Mouse (Mus musculus): ENCODE measurements around the gene Elp4. TPM values are rescaled to one million over a fixed set of nuclear protein-coding genes. Genes with fewer than 3 reads are reported as not detected.

Gene Elp4
- polyA plus RNA-seq, 1 experiment from 2014 or later, result 39.1 TPM

DNA sequence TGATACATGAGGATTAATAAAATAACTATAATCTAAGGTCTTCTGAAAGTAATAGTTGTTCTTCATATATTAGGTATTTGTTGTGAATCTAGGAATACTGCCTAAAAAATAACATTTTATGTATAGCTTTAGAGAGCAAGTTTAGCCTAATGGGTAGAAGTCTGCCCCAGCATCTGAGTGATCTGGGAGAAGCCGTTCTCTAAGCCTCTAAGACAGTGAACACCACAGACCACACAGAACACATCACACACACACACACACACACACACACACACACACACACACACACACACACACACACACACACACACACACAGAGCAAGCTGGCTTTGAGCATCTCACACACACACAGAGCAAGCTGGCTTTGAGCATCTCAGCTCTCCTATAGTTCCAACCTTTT, 123.6 kb downstream of the Elp4 start:
- Histone ChIP-seq H3K9me3 (ENCODE audit: low read depth, low read length) (no peaks in the 10 kb centered on the region), H3K4me3 (ENCODE audit: low read depth, low read length) (no peak overlapping the region), H3K4me1 (ENCODE audit: insufficient read depth) (no peaks in the 10 kb centered on the region), H3K27me3 (ENCODE audit: insufficient read depth, low read length) (no peaks in the 10 kb centered on the region), H3K36me3 (ENCODE audit: insufficient read depth) (no peaks in the 10 kb centered on the region), H3K4me2 (no peak overlapping the region), H3K9ac (no peak overlapping the region), H3K27ac (ENCODE audit: low read depth) (no peak overlapping the region)
- TF ChIP-seq CTCF (IDR thresholded peaks at IDR 0.05; ENCODE audit: low read depth), result no peak
- ATAC-seq (ENCODE audit: insufficient read depth) (no peak), DNase-seq (no peak)
- WGBS, result 55% methylated on average over 1 of the region's 1 CpGs

DNA sequence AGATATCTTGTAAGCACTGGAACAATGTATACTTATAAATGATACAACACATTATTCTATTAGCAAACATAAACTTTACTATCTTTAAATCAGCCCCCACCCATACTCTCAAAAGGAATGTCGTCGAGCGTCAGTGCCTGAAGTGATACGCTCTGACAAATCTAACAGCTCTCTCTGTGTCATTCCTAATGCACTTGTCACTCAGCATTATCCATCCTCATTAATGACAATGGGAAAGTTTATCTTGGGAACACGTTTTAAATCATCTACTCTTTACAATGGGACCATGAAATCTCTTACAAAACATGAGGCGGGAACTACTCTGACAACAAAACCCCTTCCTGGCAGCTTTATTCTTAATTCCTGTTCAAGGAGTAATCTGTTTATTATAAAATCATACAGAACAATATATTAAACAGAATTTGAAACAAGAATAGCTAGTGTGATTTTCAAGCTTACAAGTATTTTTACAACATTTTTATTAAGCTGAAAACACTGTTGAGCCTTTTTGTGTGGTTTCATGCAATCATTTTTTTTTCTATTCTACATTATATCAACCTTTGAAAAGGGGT, 125.0 kb downstream of the Elp4 start:
- Histone ChIP-seq H3K4me3 (ENCODE audit: low read depth, low read length) (no peak overlapping the region), H3K9ac (no peak overlapping the region), H3K27me3 (ENCODE audit: insufficient read depth, low read length) (no peaks in the 10 kb centered on the region), H3K4me1 (ENCODE audit: insufficient read depth) (no peaks in the 10 kb centered on the region), H3K4me2 (no peak overlapping the region), H3K27ac (ENCODE audit: low read depth) (no peak overlapping the region), H3K9me3 (ENCODE audit: low read depth, low read length) (no peaks in the 10 kb centered on the region), H3K36me3 (ENCODE audit: insufficient read depth) (no peaks in the 10 kb centered on the region)
- ATAC-seq (ENCODE audit: insufficient read depth), result no peak
- 21% methylated on average over 6 of the region's 6 CpGs for WGBS
- DNase-seq, result no peak
- no peak for TF ChIP-seq CTCF (IDR thresholded peaks at IDR 0.05; ENCODE audit: low read depth)

DNA sequence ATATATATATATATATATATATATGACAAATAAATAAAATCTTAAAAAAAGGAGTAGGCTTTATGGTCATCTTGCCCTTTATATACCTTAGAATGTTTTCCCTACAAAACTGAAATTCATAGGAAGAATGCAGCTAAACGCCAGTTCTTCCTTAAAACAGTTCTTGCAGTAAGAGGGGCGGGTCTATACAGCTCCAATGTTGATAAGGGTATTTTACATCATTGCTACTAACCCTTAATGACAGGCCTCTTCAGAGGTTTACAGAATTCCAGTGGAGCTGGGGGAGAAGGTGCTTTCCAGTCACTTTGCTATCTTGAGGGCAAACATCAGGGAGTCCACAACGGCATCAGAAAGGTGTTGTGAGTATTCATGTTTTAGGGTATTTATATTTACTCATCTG, 133.1 kb downstream of the Elp4 start:
- Histone ChIP-seq H3K36me3 (ENCODE audit: insufficient read depth) (0 out of 2 replicates have a peak, but pooled peaks cover 2% of the 10 kb centered on the region), H3K9ac (no peak overlapping the region), H3K4me3 (ENCODE audit: low read depth, low read length) (no peak overlapping the region), H3K4me2 (no peak overlapping the region), H3K27ac (ENCODE audit: low read depth) (no peak overlapping the region), H3K27me3 (ENCODE audit: insufficient read depth, low read length) (no peaks in the 10 kb centered on the region), H3K4me1 (ENCODE audit: insufficient read depth) (no peaks in the 10 kb centered on the region), H3K9me3 (ENCODE audit: low read depth, low read length) (no peaks in the 10 kb centered on the region)
- no peak for TF ChIP-seq CTCF (IDR thresholded peaks at IDR 0.05; ENCODE audit: low read depth)
- no peak for DNase-seq
- ATAC-seq (ENCODE audit: insufficient read depth), result no peak
- WGBS, result 70% methylated on average over 3 of the region's 3 CpGs

DNA sequence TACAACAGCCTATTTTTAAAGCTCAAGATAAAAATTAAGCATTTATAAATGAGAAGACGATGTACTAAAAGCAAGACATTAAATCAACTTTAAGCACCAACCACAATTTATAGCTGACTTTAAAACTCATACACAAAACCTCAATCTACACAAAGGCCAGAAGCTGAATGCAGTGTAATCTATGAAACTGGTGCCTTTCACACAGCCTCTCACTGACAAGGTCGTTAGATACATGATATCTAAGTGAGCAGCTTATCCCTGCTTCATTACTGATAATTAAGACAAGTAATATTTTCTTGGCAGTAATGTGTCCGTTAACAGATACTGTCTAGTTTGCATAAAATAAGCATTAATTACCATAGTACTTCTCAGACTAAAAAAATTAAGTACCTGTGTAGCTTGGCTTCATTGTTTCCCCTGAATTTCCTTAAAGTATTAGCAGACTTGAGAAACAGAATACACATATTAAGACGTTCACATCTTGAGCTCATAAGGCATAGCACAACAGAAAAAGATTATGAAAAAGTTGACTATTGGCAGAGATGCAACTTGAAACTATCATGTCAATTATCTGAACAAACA, 134.5 kb downstream of the Elp4 start:
- Histone ChIP-seq H3K4me1 (ENCODE audit: insufficient read depth) (no peaks in the 10 kb centered on the region), H3K27me3 (ENCODE audit: insufficient read depth, low read length) (no peaks in the 10 kb centered on the region), H3K4me3 (ENCODE audit: low read depth, low read length) (no peak overlapping the region), H3K36me3 (ENCODE audit: insufficient read depth) (0 out of 2 replicates have a peak, but pooled peaks cover 2% of the 10 kb centered on the region), H3K9me3 (ENCODE audit: low read depth, low read length) (no peaks in the 10 kb centered on the region), H3K4me2 (no peak overlapping the region), H3K27ac (ENCODE audit: low read depth) (no peak overlapping the region), H3K9ac (no peak overlapping the region)
- 72% methylated on average over 4 of the region's 4 CpGs for WGBS
- no peak for ATAC-seq (ENCODE audit: insufficient read depth)
- DNase-seq, result no peak
- no peak for TF ChIP-seq CTCF (IDR thresholded peaks at IDR 0.05; ENCODE audit: low read depth)

DNA sequence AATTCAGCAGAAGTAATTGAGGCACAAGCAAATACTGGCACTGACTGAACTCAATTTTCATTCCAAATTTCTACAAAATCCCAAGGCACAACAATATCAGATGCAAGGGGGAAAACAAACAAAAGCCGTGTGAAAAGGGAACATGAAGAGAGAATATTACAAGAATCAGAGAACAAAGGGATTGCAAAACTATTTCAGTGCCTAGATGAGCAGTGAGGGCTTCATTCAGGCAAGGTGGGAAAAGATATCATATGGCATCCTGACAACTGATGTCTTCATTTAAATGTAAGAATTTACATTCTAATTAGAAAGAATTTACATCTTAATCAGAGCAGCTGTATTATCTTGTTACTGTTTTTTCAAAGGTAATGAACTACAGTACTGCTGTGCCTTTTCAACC, 150.9 kb downstream of the Elp4 start:
- Histone ChIP-seq H3K27me3 (ENCODE audit: insufficient read depth, low read length) (no peaks in the 10 kb centered on the region), H3K4me3 (ENCODE audit: low read depth, low read length) (no peak overlapping the region), H3K4me2 (no peak overlapping the region), H3K27ac (ENCODE audit: low read depth) (no peak overlapping the region), H3K9ac (no peak overlapping the region), H3K4me1 (ENCODE audit: insufficient read depth) (no peaks in the 10 kb centered on the region), H3K36me3 (ENCODE audit: insufficient read depth) (no peaks in the 10 kb centered on the region), H3K9me3 (ENCODE audit: low read depth, low read length) (no peaks in the 10 kb centered on the region)
- 52% methylated on average over 1 of the region's 1 CpGs for WGBS
- TF ChIP-seq CTCF (IDR thresholded peaks at IDR 0.05; ENCODE audit: low read depth), result no peak
- ATAC-seq (ENCODE audit: insufficient read depth), result no peak
- DNase-seq, result no peak

DNA sequence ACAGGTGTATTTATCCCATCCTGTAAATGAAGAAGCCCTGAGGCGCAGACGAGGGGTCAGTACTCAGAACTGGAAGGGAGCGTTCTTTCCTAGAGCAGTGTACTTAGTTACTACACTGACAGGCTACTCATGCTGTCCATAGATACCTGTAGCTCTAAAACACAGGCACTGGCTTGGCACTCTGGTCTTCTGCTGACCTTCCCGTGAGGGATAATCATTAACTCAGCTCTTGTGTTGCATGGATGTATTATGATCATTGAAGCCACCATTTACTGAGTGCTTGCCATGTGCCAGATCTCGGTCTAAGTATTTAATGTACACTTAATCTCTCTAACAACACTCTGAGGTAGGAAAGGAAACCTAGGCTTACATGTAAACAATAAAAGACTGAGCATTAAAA, 155.3 kb downstream of the Elp4 start:
- no peaks in the 10 kb centered on the region for H3K4me1 ChIP-seq (ENCODE audit: insufficient read depth)
- H3K4me2 ChIP-seq, result no peak overlapping the region
- ATAC-seq (ENCODE audit: insufficient read depth) (no peak), DNase-seq (no peak)
- H3K9me3 ChIP-seq (ENCODE audit: low read depth, low read length), result no peaks in the 10 kb centered on the region
- H3K27me3 ChIP-seq (ENCODE audit: insufficient read depth, low read length), result no peaks in the 10 kb centered on the region
- no peak for TF ChIP-seq CTCF (IDR thresholded peaks at IDR 0.05; ENCODE audit: low read depth)
- no peak overlapping the region for H3K27ac ChIP-seq (ENCODE audit: low read depth)
- 72% methylated on average over 5 of the region's 5 CpGs for WGBS
- H3K36me3 ChIP-seq (ENCODE audit: insufficient read depth), result no peaks in the 10 kb centered on the region
- no peak overlapping the region for H3K9ac ChIP-seq
- no peak overlapping the region for H3K4me3 ChIP-seq (ENCODE audit: low read depth, low read length)

DNA sequence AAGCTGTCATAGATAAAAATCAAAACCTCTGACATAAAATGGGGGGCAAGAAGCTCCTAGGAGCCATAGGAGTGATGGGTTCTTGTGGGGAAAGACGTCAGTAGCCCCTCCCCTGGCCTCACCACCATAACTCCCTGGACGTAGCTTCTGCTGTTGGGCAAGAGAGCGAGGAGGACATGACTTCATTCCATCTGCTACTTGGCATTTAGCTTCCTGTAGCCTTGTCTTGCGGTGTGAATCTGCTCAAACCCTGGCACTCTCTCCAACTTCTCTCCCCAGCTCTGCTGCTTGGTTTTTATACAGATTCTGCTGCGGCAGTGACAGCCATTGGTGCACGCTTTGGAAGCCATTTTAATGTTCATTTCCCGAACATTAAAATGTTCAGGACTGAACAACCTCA, 157.5 kb downstream of the Elp4 start:
- H3K4me1 ChIP-seq (ENCODE audit: insufficient read depth), result no peaks in the 10 kb centered on the region
- ATAC-seq (ENCODE audit: insufficient read depth) (no peak), DNase-seq (no peak)
- WGBS, result 65% methylated on average over 7 of the region's 7 CpGs
- no peak for TF ChIP-seq CTCF (IDR thresholded peaks at IDR 0.05; ENCODE audit: low read depth)
- H3K36me3 ChIP-seq (ENCODE audit: insufficient read depth), result no peaks in the 10 kb centered on the region
- no peak overlapping the region for H3K27ac ChIP-seq (ENCODE audit: low read depth)
- no peak overlapping the region for H3K4me3 ChIP-seq (ENCODE audit: low read depth, low read length)
- no peak overlapping the region for H3K4me2 ChIP-seq
- no peak overlapping the region for H3K9ac ChIP-seq
- H3K27me3 ChIP-seq (ENCODE audit: insufficient read depth, low read length), result no peaks in the 10 kb centered on the region
- H3K9me3 ChIP-seq (ENCODE audit: low read depth, low read length), result no peaks in the 10 kb centered on the region

Measured in lung, embryonic 14.5 days (tissue).